27 mouse cellular contexts compared by ENCODE assay signal in the genomic region with DNA sequence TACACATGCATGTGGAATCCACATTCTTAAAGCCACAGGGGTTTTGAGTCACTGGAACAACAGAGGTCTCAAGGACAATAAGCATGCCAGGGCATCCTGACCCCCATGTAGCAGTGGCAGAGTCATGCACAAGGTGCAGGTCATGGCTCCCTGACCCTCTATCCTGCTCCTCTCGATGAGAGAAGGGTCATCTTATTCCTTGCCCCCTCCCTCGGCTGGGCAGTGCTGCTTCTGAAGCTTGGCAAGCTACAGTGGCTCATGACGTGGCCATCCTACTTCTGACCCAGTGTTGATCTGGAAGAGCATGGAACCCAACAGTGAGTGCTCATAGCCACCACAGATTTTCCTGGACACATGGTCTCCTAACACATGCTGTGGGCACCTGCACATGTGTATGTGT.
"Had no signal": no experiment of that assay in that cellular context is flagged by ENCODE, and none has a peak within 500 bp of the region (broad histone marks: within the 10 kb centered on the region; RNA-seq: fewer than 3 reads in every experiment).

No protein-coding gene starts in this region.

- H3K27ac ChIP-seq: gastrocnemius, adult 2 months; heart, embryonic 13.5 days; heart, embryonic 15.5 days; hindbrain, embryonic 10.5 days; hindbrain, embryonic 13.5 days; hindbrain, embryonic 15.5 days; hindbrain, postnatal 0 days; kidney, embryonic 15.5 days; kidney, postnatal 0 days; limb, embryonic 13.5 days; liver, embryonic 12.5 days; liver, embryonic 14.5 days had no signal

- H3K9me3 ChIP-seq: heart, embryonic 13.5 days; heart, embryonic 15.5 days; hindbrain, embryonic 10.5 days; hindbrain, embryonic 13.5 days; hindbrain, embryonic 15.5 days; kidney, embryonic 15.5 days; limb, embryonic 13.5 days; limb, embryonic 15.5 days; liver, embryonic 12.5 days had no signal

- H3K4me3 ChIP-seq: gastrocnemius, adult 2 months; heart, embryonic 13.5 days; heart, embryonic 15.5 days; hindbrain, embryonic 10.5 days; hindbrain, embryonic 13.5 days; hindbrain, embryonic 15.5 days; kidney, embryonic 15.5 days; limb, embryonic 13.5 days; limb, embryonic 15.5 days; liver, embryonic 12.5 days had no signal

- ATAC-seq: hindbrain, postnatal 0 days; intestine, embryonic 16.5 days; liver, embryonic 12.5 days had no signal

- H3K4me1 ChIP-seq: heart, embryonic 13.5 days; heart, embryonic 15.5 days; hindbrain, embryonic 13.5 days; hindbrain, embryonic 15.5 days; kidney, embryonic 15.5 days; limb, embryonic 13.5 days; limb, embryonic 15.5 days; liver, embryonic 12.5 days had no signal

- H3K27me3 ChIP-seq: heart, embryonic 13.5 days; heart, embryonic 15.5 days; hindbrain, embryonic 13.5 days; hindbrain, embryonic 15.5 days; kidney, embryonic 15.5 days; limb, embryonic 13.5 days; limb, embryonic 15.5 days; liver, embryonic 12.5 days had no signal

- H3K4me2 ChIP-seq: heart, embryonic 11.5 days; heart, embryonic 13.5 days; heart, embryonic 15.5 days; hindbrain, embryonic 13.5 days; hindbrain, embryonic 15.5 days; kidney, embryonic 15.5 days; limb, embryonic 13.5 days; limb, embryonic 15.5 days; liver, embryonic 12.5 days had no signal

- DNase-seq: gastrocnemius, adult 2 months; gastrocnemius, postnatal 10 days; gastrocnemius, postnatal 25 days; heart, postnatal 14 days; heart, postnatal 4 days; kidney, adult 11 months; kidney, adult 2 months; kidney, adult 9 months; kidney, postnatal 14 days; kidney, postnatal 36 days; layer of hippocampus, adult 9-11 months; layer of hippocampus, postnatal 36 days; left cerebral cortex, postnatal 4 days had no signal

- H3K36me3 ChIP-seq: heart, embryonic 13.5 days; heart, embryonic 15.5 days; hindbrain, embryonic 10.5 days; hindbrain, embryonic 13.5 days; hindbrain, embryonic 15.5 days; kidney, embryonic 15.5 days; limb, embryonic 13.5 days; limb, embryonic 15.5 days; liver, embryonic 12.5 days had no signal

- H3K9ac ChIP-seq: heart, embryonic 13.5 days; heart, embryonic 15.5 days; hindbrain, embryonic 13.5 days; hindbrain, embryonic 15.5 days; kidney, embryonic 15.5 days; limb, embryonic 13.5 days; limb, embryonic 15.5 days; liver, embryonic 12.5 days; liver, embryonic 14.5 days had no signal
